ENCODE assay signal across 11 mouse cellular contexts in the genomic region with DNA sequence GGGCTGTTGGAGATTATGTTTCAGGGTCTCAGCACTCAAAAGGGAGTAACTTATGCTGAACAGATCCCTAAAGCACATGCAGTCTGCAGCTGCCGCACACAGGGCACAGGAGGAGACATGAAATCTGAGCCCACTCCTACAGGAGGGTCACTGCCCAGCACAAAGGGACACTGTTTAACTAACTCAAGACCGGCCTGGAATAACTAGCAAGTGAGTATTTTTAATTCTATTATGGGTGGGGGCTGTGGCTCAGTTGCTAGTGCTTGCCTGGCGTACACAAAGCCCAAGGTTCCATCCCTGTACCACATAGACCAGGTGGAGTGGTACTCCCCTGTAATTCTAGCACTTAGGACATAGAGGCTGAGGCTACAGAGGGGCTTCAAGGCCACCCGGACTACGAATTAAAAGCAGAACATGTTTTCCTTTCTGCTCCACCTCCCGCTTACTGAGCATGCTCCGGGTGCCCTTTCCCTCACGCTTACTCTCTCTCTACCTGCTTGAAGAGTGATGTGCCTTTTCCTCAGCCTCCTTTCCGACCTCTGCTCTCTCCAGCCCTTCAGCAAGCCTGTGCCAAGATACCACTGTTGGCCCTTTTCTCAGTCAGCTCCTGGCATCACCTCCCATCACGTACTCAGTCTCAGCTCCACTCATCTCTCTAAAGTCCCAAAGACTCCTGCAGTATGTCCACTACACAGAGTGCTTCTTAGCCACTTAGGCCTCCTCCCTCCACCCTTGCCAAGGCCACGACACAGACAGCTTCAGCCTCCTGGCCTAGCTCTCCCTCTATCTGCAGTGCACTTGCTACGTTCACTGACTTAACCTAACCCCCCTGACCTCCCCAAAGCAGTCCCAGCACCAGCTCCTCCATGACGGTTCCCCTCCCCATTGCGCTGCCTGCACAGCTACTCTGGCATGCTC. TPM values are rescaled to one million over a fixed set of nuclear protein-coding genes. Genes with fewer than 3 reads are reported as not detected.
DNase-seq lines count a peak whose midpoint lies in the region; ATAC-seq lines count a peak whose summit lies in the region.
"Had no signal": no experiment of that assay in that cellular context is flagged by ENCODE, and none has a peak within 500 bp of the region (broad histone marks: within the 10 kb centered on the region; RNA-seq: fewer than 3 reads in every experiment).

No protein-coding gene starts in this region.

- H3K27me3 ChIP-seq in intestine, embryonic 15.5 days (replicated peaks) = no peaks in the 10 kb centered on the region
- H3K27me3 ChIP-seq in intestine, embryonic 16.5 days (replicated peaks; ENCODE audit: control insufficient read depth, insufficient read depth, low read length) = no peaks in the 10 kb centered on the region
- no peaks in the 10 kb centered on the region for H3K27me3 ChIP-seq in embryonic facial prominence, embryonic 12.5 days
- no peaks in the 10 kb centered on the region for H3K27me3 ChIP-seq in limb, embryonic 12.5 days

- H3K4me2 ChIP-seq in intestine, embryonic 15.5 days (replicated peaks) = no peak overlapping the region
- H3K4me2 ChIP-seq in intestine, embryonic 16.5 days (ENCODE audit: low read depth, low read length) = no peak overlapping the region
- H3K4me2 ChIP-seq in embryonic facial prominence, embryonic 12.5 days (replicated peaks) = peak overlapping the region; percentile 42
- peak overlapping the region; percentile 48 for H3K4me2 ChIP-seq in limb, embryonic 12.5 days

- H3K27ac ChIP-seq in intestine, embryonic 15.5 days = 0 out of 2 replicates have a peak overlapping the region, but pooled peaks have one; percentile 9
- H3K27ac ChIP-seq in intestine, embryonic 16.5 days (ENCODE audit: low read length) = no peak overlapping the region
- peak overlapping the region; percentile 51 for H3K27ac ChIP-seq in brown adipose tissue, adult 24 weeks (replicated peaks; ENCODE audit: low read depth, low read length)
- peak overlapping the region; percentile 92 for H3K27ac ChIP-seq in embryonic facial prominence, embryonic 12.5 days
- H3K27ac ChIP-seq in limb, embryonic 12.5 days = peak overlapping the region; percentile 98

- H3K4me3 ChIP-seq in intestine, embryonic 15.5 days (replicated peaks) = no peak overlapping the region
- no peak overlapping the region for H3K4me3 ChIP-seq in intestine, embryonic 16.5 days (ENCODE audit: low read length)
- H3K4me3 ChIP-seq in brown adipose tissue, adult 24 weeks (ENCODE audit: insufficient read depth, low read depth, low read length) = no peak overlapping the region
- no peak overlapping the region; the same call in 1 of the 2 replicates for H3K4me3 ChIP-seq in embryonic facial prominence, embryonic 12.5 days
- peak overlapping the region; percentile 11; the same call in 1 of the 2 replicates for H3K4me3 ChIP-seq in limb, embryonic 12.5 days (replicated peaks)

- H3K4me1 ChIP-seq in intestine, embryonic 15.5 days (replicated peaks) = peaks cover 32% of the 10 kb centered on the region
- H3K4me1 ChIP-seq in intestine, embryonic 16.5 days (ENCODE audit: control insufficient read depth, insufficient read depth, low read length) = peaks cover 44% of the 10 kb centered on the region
- peaks cover 64% of the 10 kb centered on the region for H3K4me1 ChIP-seq in brown adipose tissue, adult 24 weeks (ENCODE audit: control insufficient read depth, insufficient read depth, insufficient read length, low read length)
- peaks cover 66% of the 10 kb centered on the region for H3K4me1 ChIP-seq in embryonic facial prominence, embryonic 12.5 days
- peaks cover 76% of the 10 kb centered on the region for H3K4me1 ChIP-seq in limb, embryonic 12.5 days (replicated peaks)

- no peak for ATAC-seq in intestine, embryonic 15.5 days
- ATAC-seq in intestine, embryonic 16.5 days = no peak
- ATAC-seq in embryonic facial prominence, embryonic 12.5 days (ENCODE audit: insufficient number of reproducible peaks, insufficient read depth, low FRiP score, low TSS enrichment) = peak; percentile 90
- ATAC-seq in limb, embryonic 12.5 days (ENCODE audit: insufficient number of reproducible peaks, insufficient read depth, low FRiP score, low TSS enrichment, low read depth) = peak; percentile 91

- no peaks in the 10 kb centered on the region for H3K36me3 ChIP-seq in intestine, embryonic 15.5 days
- H3K36me3 ChIP-seq in intestine, embryonic 16.5 days (ENCODE audit: control insufficient read depth, insufficient read depth, low read length) = no peaks in the 10 kb centered on the region
- no peaks in the 10 kb centered on the region for H3K36me3 ChIP-seq in embryonic facial prominence, embryonic 12.5 days
- H3K36me3 ChIP-seq in limb, embryonic 12.5 days = no peaks in the 10 kb centered on the region

- H3K9me3 ChIP-seq in intestine, embryonic 15.5 days = no peaks in the 10 kb centered on the region
- no peaks in the 10 kb centered on the region for H3K9me3 ChIP-seq in intestine, embryonic 16.5 days (ENCODE audit: control insufficient read depth, low read length)
- no peaks in the 10 kb centered on the region for H3K9me3 ChIP-seq in embryonic facial prominence, embryonic 12.5 days
- no peaks in the 10 kb centered on the region for H3K9me3 ChIP-seq in limb, embryonic 12.5 days

- DNase-seq in urinary bladder, postnatal 36 days (ENCODE audit: low spot score in 2 of 2) = no peak
- DNase-seq in adrenal gland, postnatal 14 days = no peak
- DNase-seq in cerebellum, adult 9-11 months = no peak
- DNase-seq: cerebellum, adult 11 months; lung, postnatal 4 days; right cerebral cortex, postnatal 4 days had no signal

- 56% methylated on average over 14 of the region's 14 CpGs for WGBS in intestine, embryonic 15.5 days
- 54% methylated on average over 14 of the region's 14 CpGs for WGBS in intestine, embryonic 16.5 days
- WGBS in embryonic facial prominence, embryonic 12.5 days = 23% methylated on average over 14 of the region's 14 CpGs
- WGBS in limb, embryonic 12.5 days = 29% methylated on average over 14 of the region's 14 CpGs

- H3K9ac ChIP-seq in intestine, embryonic 15.5 days = no peak overlapping the region
- H3K9ac ChIP-seq in intestine, embryonic 16.5 days (ENCODE audit: low read depth, low read length) = no peak overlapping the region
- H3K9ac ChIP-seq in embryonic facial prominence, embryonic 12.5 days = peak overlapping the region; percentile 12; the same call in 1 of the 2 replicates
- H3K9ac ChIP-seq in limb, embryonic 12.5 days (replicated peaks) = peak overlapping the region; percentile 50

RNA-seq across cellular contexts. Expression of a gene that starts 8.9 kb away (rescaled TPM):
- 11.6 and 12.1 TPM in 2 replicates for polyA plus RNA-seq in intestine, embryonic 15.5 days (2015; fragmentation: Nextera tagmentation; extraction: Ambion mirVana)
- polyA plus RNA-seq in intestine, embryonic 16.5 days (2015; fragmentation: Nextera tagmentation; extraction: Ambion mirVana) = 9.6 and 9.8 TPM in 2 replicates
- polyA plus RNA-seq in brown adipose tissue, adult 24 weeks (2012; ENCODE audit: insufficient read depth, insufficient read length, missing spikeins) = 37.2 and 41.9 TPM in 2 replicates
- 20.4 and 21.5 TPM in 2 replicates for polyA plus RNA-seq in embryonic facial prominence, embryonic 12.5 days (2016; fragmentation: Nextera tagmentation; extraction: Ambion mirVana)
- polyA plus RNA-seq in limb, embryonic 12.5 days (2016; fragmentation: Nextera tagmentation; extraction: Ambion mirVana) = 24.5 and 26.3 TPM in 2 replicates
- total RNA-seq in adrenal gland, postnatal 14 days (2021) = 48.7 and 60.8 TPM in 2 replicates

RNA-seq across cellular contexts. Expression of a gene that starts 50.5 kb away (rescaled TPM):
- polyA plus RNA-seq in intestine, embryonic 15.5 days (2015; fragmentation: Nextera tagmentation; extraction: Ambion mirVana) = 16.8 and 19.7 TPM in 2 replicates
- 15.9 TPM in 2 replicates for polyA plus RNA-seq in intestine, embryonic 16.5 days (2015; fragmentation: Nextera tagmentation; extraction: Ambion mirVana)
- polyA plus RNA-seq in brown adipose tissue, adult 24 weeks (2012; ENCODE audit: insufficient read depth, insufficient read length, missing spikeins) = 5.5 and 7.6 TPM in 2 replicates
- polyA plus RNA-seq in embryonic facial prominence, embryonic 12.5 days (2016; fragmentation: Nextera tagmentation; extraction: Ambion mirVana) = 21.3 and 22.2 TPM in 2 replicates
- 20.1 and 21.3 TPM in 2 replicates for polyA plus RNA-seq in limb, embryonic 12.5 days (2016; fragmentation: Nextera tagmentation; extraction: Ambion mirVana)
- 23.0 and 24.2 TPM in 2 replicates for total RNA-seq in adrenal gland, postnatal 14 days (2021)

Comparison
In these comparisons a context has a peak if more than half of its experiments do, and no peak if none do; other contexts are left out.
1. ATAC-seq: peak in embryonic facial prominence, embryonic 12.5 days (single experiment) and limb, embryonic 12.5 days (single experiment); none in intestine, embryonic 15.5 days (single experiment) and intestine, embryonic 16.5 days (single experiment).
2. H3K4me2 ChIP-seq: peak in embryonic facial prominence, embryonic 12.5 days (single experiment) and limb, embryonic 12.5 days (single experiment); none in intestine, embryonic 15.5 days (single experiment) and intestine, embryonic 16.5 days (single experiment).
3. H3K9ac ChIP-seq: peak in embryonic facial prominence, embryonic 12.5 days (single experiment) and limb, embryonic 12.5 days (single experiment); none in intestine, embryonic 15.5 days (single experiment) and intestine, embryonic 16.5 days (single experiment).